Mouse (Mus musculus) heart, postnatal 14 days (tissue): ENCODE measurements around the gene Phlpp1. TPM values are rescaled to one million over a fixed set of nuclear protein-coding genes. Genes with fewer than 3 reads are reported as not detected.

Source experiments
- DNase-seq, 2 experiments: peaks; one replicate each; pipeline ENCODE4 v3.0.0; 2021 to 2022
- intact Hi-C: fragments of 180-260 bp; cut with DNase I; formaldehyde crosslinking; loops from one replicate; pipeline ENCODE4 v1.15.1; 2025
- total RNA-seq, 2 experiments: library from RNA; stranded (reverse); gene quantifications; 2 replicates each; pipeline ENCODE4 v1.2.3; 2021

Phlpp1 gene
- total RNA-seq, 2 experiments from 2014 or later: 19.7 TPM

- intact Hi-C loops: no loop called here
Observed at GRCm38 (mm10) chr1:106369330-106369729, 197.8 kb downstream of the Phlpp1 start.

GRCm38 (mm10) chr1:106372446-106372845 is 200.9 kb downstream of the Phlpp1 start:
- intact Hi-C loops: loop anchor here (5.0 kb wide), 1 partner anchor 200 kb away; the partner anchor contains the start of gene Phlpp1
- no peak for DNase-seq

More at GRCm38 (mm10) chr1:106369330-106369729, 197.8 kb downstream of the Phlpp1 start:
- DNase-seq: no peak

- DNase-seq: no peak
- intact Hi-C loops: loop anchor here (5.0 kb wide), 1 partner anchor 201 kb away; the partner anchor contains the start of gene Phlpp1
Observed at GRCm38 (mm10) chr1:106373656-106374055, 202.1 kb downstream of the Phlpp1 start.

GRCm38 (mm10) chr1:106374274-106374673 is 202.7 kb downstream of the Phlpp1 start:
- intact Hi-C loops: loop anchor here (5.0 kb wide), 1 partner anchor 202 kb away; the partner anchor contains the start of gene Phlpp1
- DNase-seq: peak in 1 of 2 experiments; percentile 28

- intact Hi-C loops: loop anchor here (5.0 kb wide), 1 partner anchor 203 kb away; the partner anchor contains the start of gene Phlpp1
- DNase-seq: no peak
Observed at GRCm38 (mm10) chr1:106374971-106375370, 203.4 kb downstream of the Phlpp1 start.

- intact Hi-C loops: no loop called here
- no peak for DNase-seq
Observed at GRCm38 (mm10) chr1:106376003-106376402, 204.5 kb downstream of the Phlpp1 start.

GRCm38 (mm10) chr1:106380465-106380864 is 208.9 kb downstream of the Phlpp1 start:
- intact Hi-C loops: no loop called here
- DNase-seq: no peak

- intact Hi-C loops: no loop called here
Observed at GRCm38 (mm10) chr1:106386542-106386941, 215.0 kb downstream of the Phlpp1 start.

GRCm38 (mm10) chr1:106387264-106387663 is 215.7 kb downstream of the Phlpp1 start:
- intact Hi-C loops: no loop called here
- no peak for DNase-seq

More at GRCm38 (mm10) chr1:106386542-106386941, 215.0 kb downstream of the Phlpp1 start:
- no peak for DNase-seq

- intact Hi-C loops: no loop called here
- DNase-seq: peak; percentile 64 to 70
Observed at GRCm38 (mm10) chr1:106389673-106390072, 218.1 kb downstream of the Phlpp1 start.

- intact Hi-C loops: no loop called here
- DNase-seq: no peak
Observed at GRCm38 (mm10) chr1:106393072-106393471, 221.5 kb downstream of the Phlpp1 start.

- DNase-seq: no peak
- intact Hi-C loops: loop anchor here (2.0 to 5.0 kb wide), 3 partner anchors 224 to 502 kb away; partner anchors contain the start of gene Phlpp1
Observed at GRCm38 (mm10) chr1:106394678-106395077, 223.1 kb downstream of the Phlpp1 start.

- intact Hi-C loops: loop anchor here (2.0 to 5.0 kb wide), 3 partner anchors 225 to 503 kb away; partner anchors contain the start of gene Phlpp1
- peak; percentile 60 to 76 for DNase-seq
Observed at GRCm38 (mm10) chr1:106395476-106395875, 223.9 kb downstream of the Phlpp1 start.

GRCm38 (mm10) chr1:106400900-106401634 is 229.5 kb downstream of the Phlpp1 start:
- intact Hi-C loops: loop anchor here (5.0 kb wide), 1 partner anchor 739 kb away; the partner anchor contains the start of genes Pign and Relch
- DNase-seq: peak; percentile 26 to 68

- DNase-seq: no peak
Observed at GRCm38 (mm10) chr1:106403011-106403501, 231.5 kb downstream of the Phlpp1 start.

GRCm38 (mm10) chr1:106406852-106407251 is 235.3 kb downstream of the Phlpp1 start:
- intact Hi-C loops: no loop called here
- DNase-seq: no peak

More at GRCm38 (mm10) chr1:106403011-106403501, 231.5 kb downstream of the Phlpp1 start:
- intact Hi-C loops: loop anchor here (5.0 kb wide), 1 partner anchor 741 kb away; the partner anchor contains the start of genes Pign and Relch

- intact Hi-C loops: no loop called here
- peak; percentile 45 to 59 for DNase-seq
Observed at GRCm38 (mm10) chr1:106407963-106408440, 236.4 kb downstream of the Phlpp1 start.

GRCm38 (mm10) chr1:106410858-106411257 is 239.3 kb downstream of the Phlpp1 start:
- no peak for DNase-seq
- intact Hi-C loops: no loop called here

GRCm38 (mm10) chr1:106425128-106425936 is 253.8 kb downstream of the Phlpp1 start:
- intact Hi-C loops: loop anchor here (2.0 to 5.0 kb wide), 3 partner anchors 122 to 312 kb away; no protein-coding TSS in a partner anchor
- peak; percentile 23 to 62 for DNase-seq

- intact Hi-C loops: loop anchor here (5.0 kb wide), 2 partner anchors 119 to 309 kb away; no protein-coding TSS in a partner anchor
- no peak for DNase-seq
Observed at GRCm38 (mm10) chr1:106428170-106428569, 256.6 kb downstream of the Phlpp1 start.
